Mouse (Mus musculus): ENCODE data around the gene Gm28891. TPM values are rescaled to one million over a fixed set of nuclear protein-coding genes. Genes with fewer than 3 reads are reported as not detected.

The Gm28891 gene
- polyA plus RNA-seq (2021; fragmentation: Nextera tagmentation) = not detected in 2 replicates
- long read RNA-seq, experiment 1 = 0 reads
- long read RNA-seq, experiment 2 = 0 reads

GRCm38 (mm10) chrY:60240902-60241301 lies at the start of gene Gm28891:
Gene Gm28891, plus strand, starts transcription at chrY:60241202.

Measured in left cerebral cortex, adult 6 months (tissue).